Mouse (Mus musculus) heart, postnatal 25 days (tissue): ENCODE results near the gene Gm15107. TPM values are rescaled to one million over a fixed set of nuclear protein-coding genes. Genes with fewer than 3 reads are reported as not detected.
"Not testable (repeated sequence)": the region's sequence is repeated elsewhere in the genome, so short reads cannot be mapped to it uniquely, and the experiment has no call there.

ENCODE experiments used
- DNase-seq: peaks from one replicate; pipeline ENCODE4 v3.0.0; 2022; ENCODE audit warnings: low spot score
- intact Hi-C: fragments of 180-260 bp; cut with DNase I; formaldehyde crosslinking; loops from one replicate; pipeline ENCODE4 v1.15.1; 2025
- total RNA-seq, 2 experiments: library from RNA; stranded (reverse); gene quantifications; 2 replicates each; pipeline ENCODE4 v1.2.3; 2021

Gm15107 gene
- total RNA-seq, result not detected

DNA sequence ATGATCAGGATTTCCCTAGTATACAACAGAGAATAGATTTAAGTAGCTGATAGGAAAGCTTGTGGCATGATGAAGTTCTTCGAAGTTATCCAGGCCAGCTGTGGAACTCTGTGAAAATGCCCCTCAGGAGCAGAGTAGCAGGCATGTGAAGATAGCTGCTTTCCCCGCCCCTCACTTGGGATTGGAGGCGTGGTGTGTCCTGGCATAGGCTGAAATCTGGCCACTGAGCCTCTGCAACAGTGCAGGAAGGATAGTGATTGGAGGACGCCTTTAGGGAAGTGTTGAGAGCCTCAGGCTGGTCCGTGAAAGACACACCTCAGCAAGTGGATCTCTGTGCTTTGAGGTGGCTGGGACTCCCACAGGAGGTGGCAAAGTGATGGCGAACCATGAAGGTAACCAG is at the start of gene Gm15107:
Gm15107 (plus strand) TSS at position 301 of the 400 bp plus-strand sequence.
- intact Hi-C loops, DNase-seq: not testable (repeated sequence)

Other genes with a start within 250 kb of the Gm15107 start
- not detected for gene Gm15080, start 187.7 kb upstream of the Gm15107 start, total RNA-seq